Comparison of ENCODE assay signal across 10 mouse cellular contexts in the genomic region with DNA sequence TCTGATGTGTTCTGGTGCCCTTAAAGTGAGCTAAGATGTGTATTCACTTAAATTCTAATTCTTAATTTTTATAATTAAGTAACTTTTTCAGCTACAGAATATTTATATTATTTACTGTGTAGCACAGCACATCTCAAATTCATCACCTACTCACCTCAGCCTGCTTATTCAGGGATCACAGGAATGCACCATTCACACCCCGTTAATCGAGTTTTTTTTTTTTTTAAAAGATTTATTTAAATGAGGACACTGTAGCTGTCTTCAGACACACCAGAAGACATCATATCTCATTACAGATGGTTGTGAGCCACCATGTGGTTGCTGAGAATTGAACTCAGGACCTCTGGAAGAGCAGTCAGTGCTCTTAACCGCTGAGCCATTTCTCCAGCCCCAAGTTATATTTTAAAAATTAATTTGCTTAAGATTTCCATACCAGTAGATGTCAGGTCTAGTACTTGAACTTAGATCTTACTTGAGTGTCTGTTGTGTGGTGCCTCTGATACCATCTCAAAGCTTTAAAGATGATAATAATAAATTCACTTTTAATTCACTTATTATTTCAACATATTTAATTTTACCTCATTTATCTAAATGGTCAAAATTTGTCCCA. TPM values are rescaled to one million over a fixed set of nuclear protein-coding genes. Genes with fewer than 3 reads are reported as not detected.
DNase-seq lines count a peak whose midpoint lies in the region; ATAC-seq and TF ChIP-seq lines count a peak whose summit lies in the region.
"Had no signal": no experiment of that assay in that cellular context is flagged by ENCODE, and none has a peak within 500 bp of the region (broad histone marks: within the 10 kb centered on the region; RNA-seq: fewer than 3 reads in every experiment).

No protein-coding gene starts in this region.

- H3K4me1 ChIP-seq in heart, embryonic 14.5 days (ENCODE audit: control insufficient read depth in 2 of 2, insufficient read depth in 2 of 2, low read length in 2 of 2), result peaks cover 0 to 10% of the 10 kb centered on the region in 2 experiments; a peak in 1 of 4 replicates
- no peaks in the 10 kb centered on the region; the same call in 1 of the 2 replicates for H3K4me1 ChIP-seq in heart, adult 2 months (ENCODE audit: control insufficient read depth, insufficient read depth, low read length)
- peaks cover 15% of the 10 kb centered on the region in 2 experiments for H3K4me1 ChIP-seq in MEL (ENCODE audit: control insufficient read depth in 1 of 2, insufficient read depth in 2 of 2, low read length in 2 of 2)
- H3K4me1 ChIP-seq in hindbrain, postnatal 0 days (ENCODE audit: insufficient read depth, low read length), result no peaks in the 10 kb centered on the region; the same call in 1 of the 2 replicates
- peaks cover 13% of the 10 kb centered on the region for H3K4me1 ChIP-seq in midbrain, embryonic 13.5 days (replicated peaks)

- peak overlapping the region; percentile 86 for H3K4me2 ChIP-seq in heart, embryonic 14.5 days (ENCODE audit: low read length)
- peak overlapping the region; percentile 76 for H3K4me2 ChIP-seq in hindbrain, postnatal 0 days (ENCODE audit: low read depth, low read length)
- H3K4me2 ChIP-seq in midbrain, embryonic 13.5 days (replicated peaks), result peak overlapping the region; percentile 95

- H3K9me3 ChIP-seq in heart, embryonic 14.5 days (ENCODE audit: control insufficient read depth, low read length), result no peaks in the 10 kb centered on the region
- H3K9me3 ChIP-seq in MEL (replicated peaks; ENCODE audit: insufficient read depth, low read length), result no peaks in the 10 kb centered on the region
- H3K9me3 ChIP-seq in hindbrain, postnatal 0 days (ENCODE audit: low read length), result no peaks in the 10 kb centered on the region
- H3K9me3 ChIP-seq in midbrain, embryonic 13.5 days, result no peaks in the 10 kb centered on the region

- TF ChIP-seq RAD21 in MEL (IDR thresholded peaks at IDR 0.05; ENCODE audit: low read depth, low read length), result no peak

- H3K36me3 ChIP-seq in heart, embryonic 14.5 days (ENCODE audit: control insufficient read depth, insufficient read depth, low read length), result peaks cover 14% of the 10 kb centered on the region
- no peaks in the 10 kb centered on the region for H3K36me3 ChIP-seq in heart, adult 2 months (ENCODE audit: control insufficient read depth, insufficient read depth, low read length)
- H3K36me3 ChIP-seq in MEL (ENCODE audit: control insufficient read depth in 1 of 2, insufficient read depth in 2 of 2, low read length in 2 of 2), result peaks cover 10 to 37% of the 10 kb centered on the region in 2 experiments
- H3K36me3 ChIP-seq in hindbrain, postnatal 0 days (ENCODE audit: insufficient read depth, low read length), result no peaks in the 10 kb centered on the region
- no peaks in the 10 kb centered on the region; the same call in 1 of the 2 replicates for H3K36me3 ChIP-seq in midbrain, embryonic 13.5 days

- ATAC-seq in heart, embryonic 14.5 days (ENCODE audit: insufficient number of reproducible peaks, insufficient read depth, low FRiP score, low read depth), result no peak
- ATAC-seq in hindbrain, postnatal 0 days, result no peak
- no peak for ATAC-seq in midbrain, embryonic 13.5 days

- no peak for TF ChIP-seq EP300 in heart, adult 2 months (IDR thresholded peaks at IDR 0.05; ENCODE audit: insufficient read depth, low read depth, low read length)
- no peak for TF ChIP-seq EP300 in MEL (IDR thresholded peaks at IDR 0.05; ENCODE audit: low read depth in 1 of 2, low read length in 2 of 2)

- intact Hi-C loops in heart, adult 2 months (cut with DNase I), result no loop called here

- H3K27ac ChIP-seq in heart, embryonic 14.5 days (replicated peaks in 1 of 2; ENCODE audit: control insufficient read depth in 1 of 2, insufficient read depth in 1 of 2, low read depth in 2 of 2, low read length in 2 of 2), result no peak overlapping the region
- no peak overlapping the region for H3K27ac ChIP-seq in heart, adult 2 months
- H3K27ac ChIP-seq in MEL (ENCODE audit: control insufficient read depth, low read depth, low read length), result no peak overlapping the region
- no peak overlapping the region for H3K27ac ChIP-seq in hindbrain, postnatal 0 days
- H3K27ac ChIP-seq in midbrain, embryonic 13.5 days, result no peak overlapping the region

- no peak for TF ChIP-seq POLR2A in heart, adult 2 months (IDR thresholded peaks at IDR 0.05; ENCODE audit: insufficient read depth, low read depth, low read length)
- no peak for TF ChIP-seq POLR2A in MEL (IDR thresholded peaks at IDR 0.05; ENCODE audit: control insufficient read depth in 1 of 2, insufficient read depth in 1 of 2, low read depth in 1 of 2, low read length in 2 of 2, poor library complexity in 1 of 2)

- H3K27me3 ChIP-seq in heart, embryonic 14.5 days (ENCODE audit: control insufficient read depth, insufficient read depth, low read length), result no peaks in the 10 kb centered on the region
- no peaks in the 10 kb centered on the region for H3K27me3 ChIP-seq in heart, adult 2 months (ENCODE audit: control insufficient read depth, insufficient read depth, low read length)
- no peaks in the 10 kb centered on the region for H3K27me3 ChIP-seq in MEL (ENCODE audit: control insufficient read depth in 1 of 2, insufficient read depth in 2 of 2, low read length in 2 of 2)
- H3K27me3 ChIP-seq in hindbrain, postnatal 0 days (ENCODE audit: insufficient read depth, low read length), result no peaks in the 10 kb centered on the region
- no peaks in the 10 kb centered on the region for H3K27me3 ChIP-seq in midbrain, embryonic 13.5 days

- DNase-seq in heart, adult 2 months, result no peak
- DNase-seq in MEL (ENCODE audit: low read depth, low spot score), result no peak
- DNase-seq in hindbrain, postnatal 0 days (ENCODE audit: low spot score), result no peak
- DNase-seq in Muller cell, postnatal 12 days (ENCODE audit: inconsistent ontology term), result no peak
- no peak for DNase-seq in urinary bladder, postnatal 36 days (ENCODE audit: low spot score in 2 of 2)
- no peak for DNase-seq in spleen, postnatal 14 days (ENCODE audit: low spot score in 2 of 2)
- DNase-seq: adrenal gland, postnatal 10 days; kidney, postnatal 14 days had no signal

- peak overlapping the region; percentile 98 for H3K9ac ChIP-seq in heart, embryonic 14.5 days (ENCODE audit: low read length)
- H3K9ac ChIP-seq in heart, adult 2 months (ENCODE audit: low read depth, low read length), result no peak overlapping the region
- H3K9ac ChIP-seq in MEL (ENCODE audit: control insufficient read depth, low read depth, low read length, poor library complexity, severe bottlenecking), result peak overlapping the region; percentile 96
- H3K9ac ChIP-seq in hindbrain, postnatal 0 days (replicated peaks; ENCODE audit: low read length), result no peak overlapping the region; the same call in 1 of the 2 replicates
- H3K9ac ChIP-seq in midbrain, embryonic 13.5 days (replicated peaks), result no peak overlapping the region

- peak overlapping the region in 1 of 2 experiments; percentile 99; a peak in 2 of 4 replicates for H3K4me3 ChIP-seq in heart, embryonic 14.5 days (ENCODE audit: control insufficient read depth in 1 of 2, insufficient read depth in 1 of 2, low read depth in 1 of 2, low read length in 2 of 2)
- no peak overlapping the region for H3K4me3 ChIP-seq in heart, adult 2 months
- H3K4me3 ChIP-seq in MEL (ENCODE audit: control insufficient read depth in 1 of 2, insufficient read depth in 1 of 2, low read depth in 2 of 2, low read length in 2 of 2), result peak overlapping the region; percentile 14 to 93; a peak in 3 of 4 replicates
- peak overlapping the region; percentile 99 for H3K4me3 ChIP-seq in hindbrain, postnatal 0 days (ENCODE audit: low read length)
- H3K4me3 ChIP-seq in midbrain, embryonic 13.5 days (replicated peaks), result peak overlapping the region; percentile 99

- 62% methylated on average over 3 of the region's 3 CpGs for WGBS in heart, embryonic 14.5 days
- WGBS in heart, adult 2 months, result 43% methylated on average over 3 of the region's 3 CpGs
- 55% methylated on average over 3 of the region's 3 CpGs for WGBS in hindbrain, postnatal 0 days
- 57% methylated on average over 3 of the region's 3 CpGs for WGBS in midbrain, embryonic 13.5 days

- H3K79me2 ChIP-seq in heart, adult 2 months (replicated peaks; ENCODE audit: control insufficient read depth, insufficient read depth, low read length), result no peaks in the 10 kb centered on the region
- peaks cover 40% of the 10 kb centered on the region for H3K79me2 ChIP-seq in MEL (ENCODE audit: control insufficient read depth, insufficient read depth, low read length, poor library complexity)

- TF ChIP-seq CTCF in heart, adult 2 months (IDR thresholded peaks at IDR 0.05), result no peak
- TF ChIP-seq CTCF in MEL (IDR thresholded peaks at IDR 0.05 in 2 of 3, conservative IDR thresholded peaks at IDR 0.05 in 1 of 3; ENCODE audit: control insufficient read depth in 1 of 3, insufficient read depth in 1 of 3, low read depth in 2 of 3, low read length in 3 of 3, poor library complexity in 1 of 3, severe bottlenecking in 1 of 3), result no peak
- no peak for TF ChIP-seq CTCF in hindbrain, postnatal 0 days (IDR thresholded peaks at IDR 0.05; ENCODE audit: low read depth)

RNA-seq across cellular contexts. Expression of a gene that starts 1.5 kb away (rescaled TPM):
- 5.3 and 5.6 TPM in 2 replicates for polyA plus RNA-seq in heart, embryonic 14.5 days (2014; fragmentation: Nextera tagmentation; extraction: Ambion mirVana)
- under 1 TPM; 0.70 to 0.84 TPM for total RNA-seq in heart, adult 2 months (2021)
- 0.27 and 0.44 TPM in 2 replicates for polyA plus RNA-seq in heart, adult 2 months (2012; rRNA removed)
- 22.1 and 22.6 TPM in 2 replicates for total RNA-seq in MEL (2012; rRNA removed)
- 10 to 100 TPM; 17.1 to 66.9 TPM for polyA plus RNA-seq in MEL (2012; ENCODE audit: insufficient read depth in 1 of 2, insufficient read length in 2 of 2, low read depth in 1 of 2, low replicate concordance in 2 of 2, missing spikeins in 1 of 2)
- total RNA-seq in hindbrain, postnatal 0 days (2014; rRNA removed), result 4.7 and 9.4 TPM in 2 replicates
- polyA plus RNA-seq in hindbrain, postnatal 0 days (2015; fragmentation: Nextera tagmentation; extraction: Ambion mirVana), result 3.3 and 4.1 TPM in 2 replicates
- polyA plus RNA-seq in midbrain, embryonic 13.5 days (2015; fragmentation: Nextera tagmentation; extraction: Ambion mirVana), result 7.8 and 8.5 TPM in 2 replicates

RNA-seq across cellular contexts. Expression of a gene that starts 9.9 kb away (rescaled TPM):
- 32.5 and 33.3 TPM in 2 replicates for polyA plus RNA-seq in heart, embryonic 14.5 days (2014; fragmentation: Nextera tagmentation; extraction: Ambion mirVana)
- total RNA-seq in heart, adult 2 months (2021), result 10 to 100 TPM; 10.8 to 10.9 TPM
- polyA plus RNA-seq in heart, adult 2 months (2012; rRNA removed), result 8.0 and 11.7 TPM in 2 replicates
- 104 and 107 TPM in 2 replicates for total RNA-seq in MEL (2012; rRNA removed)
- 10 to 100 TPM in 1 of 2 experiments, not detected in 1; 71.7 TPM for polyA plus RNA-seq in MEL (2012; ENCODE audit: insufficient read depth in 1 of 2, insufficient read length in 2 of 2, low read depth in 1 of 2, low replicate concordance in 2 of 2, missing spikeins in 1 of 2)
- 12.0 and 15.8 TPM in 2 replicates for total RNA-seq in hindbrain, postnatal 0 days (2014; rRNA removed)
- polyA plus RNA-seq in hindbrain, postnatal 0 days (2015; fragmentation: Nextera tagmentation; extraction: Ambion mirVana), result 11.0 and 12.6 TPM in 2 replicates
- polyA plus RNA-seq in midbrain, embryonic 13.5 days (2015; fragmentation: Nextera tagmentation; extraction: Ambion mirVana), result 14.1 and 14.6 TPM in 2 replicates

RNA-seq across cellular contexts. Expression of a gene that starts 51.3 kb away (rescaled TPM):
- 28.3 and 29.4 TPM in 2 replicates for polyA plus RNA-seq in heart, embryonic 14.5 days (2014; fragmentation: Nextera tagmentation; extraction: Ambion mirVana)
- 10 to 100 TPM; 24.4 to 28.7 TPM for total RNA-seq in heart, adult 2 months (2021)
- 14.7 and 21.3 TPM in 2 replicates for polyA plus RNA-seq in heart, adult 2 months (2012; rRNA removed)
- total RNA-seq in MEL (2012; rRNA removed), result 30.0 and 33.9 TPM in 2 replicates
- polyA plus RNA-seq in MEL (2012; ENCODE audit: insufficient read depth in 1 of 2, insufficient read length in 2 of 2, low read depth in 1 of 2, low replicate concordance in 2 of 2, missing spikeins in 1 of 2), result 10 to 100 TPM in 1 of 2 experiments, not detected in 1; 23.6 TPM
- 8.6 and 8.9 TPM in 2 replicates for total RNA-seq in hindbrain, postnatal 0 days (2014; rRNA removed)
- 18.6 and 22.9 TPM in 2 replicates for polyA plus RNA-seq in hindbrain, postnatal 0 days (2015; fragmentation: Nextera tagmentation; extraction: Ambion mirVana)
- polyA plus RNA-seq in midbrain, embryonic 13.5 days (2015; fragmentation: Nextera tagmentation; extraction: Ambion mirVana), result 28.3 and 31.2 TPM in 2 replicates

Comparison
In these comparisons a context has a peak if more than half of its experiments do, and no peak if none do; other contexts are left out.
1. H3K9ac ChIP-seq: peak in heart, embryonic 14.5 days (single experiment) and MEL (single experiment); none in heart, adult 2 months (single experiment), hindbrain, postnatal 0 days (single experiment) and midbrain, embryonic 13.5 days (single experiment).
2. Peak in every context shown above with its lines, with median percentiles within 50 percentile points of each other: H3K4me2 ChIP-seq.